Mouse (Mus musculus) MEL (cell line): ENCODE measurements at regions not wholly inside any gene's neighbourhood (a gene's known extent, or its start where the extent isn't known, plus 50 kb on each side); places are given as distances from the start of the nearest gene placed in this dataset.
A peak's percentile ranks its signal among the peaks of the same experiment; 100 is the strongest.

Experiments
- DNase-seq: peaks from one replicate; pipeline ENCODE4 v3.0.0; 2011; ENCODE audit warnings: low read depth, low spot score
- H3K27ac ChIP-seq: 2 replicates; pipeline ENCODE4 v1.5.1; 2012; ENCODE audit warnings: low read depth, mild to moderate bottlenecking, control low read depth, low read length, moderate library complexity; ENCODE audit not compliant: control insufficient read depth
- H3K27me3 ChIP-seq, 2 experiments: fragments of 150-350 bp in 1 of 2; sonication (generic) in 1 of 2; 2 replicates each; pipeline ENCODE4 v1.6.1; 2012; ENCODE audit warnings: low read length in 2 of 2, mild to moderate bottlenecking in 2 of 2, improper control_type of control experiment in 1 of 2, moderate library complexity in 1 of 2; ENCODE audit not compliant: insufficient read depth in 2 of 2, control insufficient read depth in 1 of 2
- H3K36me3 ChIP-seq, 2 experiments: 2 replicates each; pipeline ENCODE4 v1.6.1; 2012 to 2014; ENCODE audit warnings: low read length in 2 of 2, improper control_type of control experiment in 1 of 2, inconsistent platforms in 1 of 2, mild to moderate bottlenecking in 1 of 2; ENCODE audit not compliant: insufficient read depth in 2 of 2, control insufficient read depth in 1 of 2
- H3K4me1 ChIP-seq, 2 experiments: fragments of 150-350 bp in 1 of 2; sonication (generic) in 1 of 2; 2 replicates each; pipeline ENCODE4 v1.6.1; 2012; ENCODE audit warnings: low read length in 2 of 2, improper control_type of control experiment in 1 of 2, mild to moderate bottlenecking in 1 of 2; ENCODE audit not compliant: insufficient read depth in 2 of 2, control insufficient read depth in 1 of 2
- H3K4me3 ChIP-seq, 2 experiments: fragments of 150-350 bp in 1 of 2; sonication (generic) in 1 of 2; 2 replicates each; pipeline ENCODE4 v1.5.1; 2012; ENCODE audit warnings: low read depth in 2 of 2, low read length in 2 of 2, mild to moderate bottlenecking in 2 of 2, moderate library complexity in 2 of 2, control low read depth in 1 of 2, improper control_type of control experiment in 1 of 2; ENCODE audit not compliant: control insufficient read depth in 1 of 2, insufficient read depth in 1 of 2
- H3K79me2 ChIP-seq: 2 replicates; pipeline ENCODE4 v1.6.1; 2012; ENCODE audit warnings: mild to moderate bottlenecking, low read length, moderate library complexity; ENCODE audit not compliant: control insufficient read depth, poor library complexity, insufficient read depth
- H3K9ac ChIP-seq: 2 replicates; pipeline ENCODE4 v1.6.1; 2012; ENCODE audit warnings: low read depth, mild to moderate bottlenecking, control low read depth, low read length, moderate library complexity; ENCODE audit not compliant: control insufficient read depth, poor library complexity, severe bottlenecking
- H3K9me3 ChIP-seq: fragments of 150-350 bp; sonication (generic); replicated peaks from 2 replicates; pipeline ENCODE4 v1.6.1; 2012; ENCODE audit warnings: mild to moderate bottlenecking, low read length, improper control_type of control experiment, moderate library complexity; ENCODE audit not compliant: insufficient read depth
- BHLHE40 ChIP-seq: IDR thresholded peaks from 2 replicates; pipeline ENCODE4 v1.6.1; 2012; ENCODE audit warnings: low read depth, mild to moderate bottlenecking, inconsistent platforms, low read length, improper control_type of control experiment, borderline replicate concordance
- CHD1 ChIP-seq: IDR thresholded peaks from 2 replicates; pipeline ENCODE4 v1.6.1; 2012; ENCODE audit warnings: low read depth, mild to moderate bottlenecking, inconsistent platforms, low read length, improper control_type of control experiment
- GATA1 ChIP-seq: IDR thresholded peaks from 2 replicates; pipeline ENCODE4 v1.6.1; 2011; ENCODE audit warnings: low read depth, low read length, improper control_type of control experiment
- KAT2A ChIP-seq: conservative IDR thresholded peaks from 2 replicates; pipeline ENCODE4 v1.6.1; 2012; ENCODE audit warnings: low read depth, low read length, improper control_type of control experiment, inconsistent platforms
- MAX ChIP-seq: IDR thresholded peaks from 2 replicates; pipeline ENCODE4 v1.6.1; 2011; ENCODE audit warnings: low read length, improper control_type of control experiment
- MAZ ChIP-seq: IDR thresholded peaks from 2 replicates; pipeline ENCODE4 v1.6.1; 2012; ENCODE audit warnings: low read depth, mild to moderate bottlenecking, inconsistent platforms, low read length, improper control_type of control experiment
- MXI1 ChIP-seq: IDR thresholded peaks from 2 replicates; pipeline ENCODE4 v1.6.1; 2011; ENCODE audit warnings: mild to moderate bottlenecking, low read depth, low read length, improper control_type of control experiment
- MYB ChIP-seq: IDR thresholded peaks from 2 replicates; pipeline ENCODE4 v1.6.1; 2011; ENCODE audit warnings: mild to moderate bottlenecking, low read depth, low read length, improper control_type of control experiment
- NELFE ChIP-seq: IDR thresholded peaks from 2 replicates; pipeline ENCODE4 v1.6.1; 2011; ENCODE audit warnings: low read depth, low read length, improper control_type of control experiment
- NRF1 ChIP-seq: IDR thresholded peaks from 2 replicates; pipeline ENCODE4 v1.6.1; 2014; ENCODE audit warnings: low read depth, mild to moderate bottlenecking, inconsistent platforms, low read length, improper control_type of control experiment, moderate library complexity; ENCODE audit not compliant: poor library complexity, insufficient read depth, severe bottlenecking
- POLR2AphosphoS2 ChIP-seq: IDR thresholded peaks from 2 replicates; pipeline ENCODE4 v1.6.1; 2011; ENCODE audit warnings: low read length, improper control_type of control experiment
- RAD21 ChIP-seq: IDR thresholded peaks from 2 replicates; pipeline ENCODE4 v1.6.1; 2011; ENCODE audit warnings: mild to moderate bottlenecking, low read depth, low read length, improper control_type of control experiment
- SMC3 ChIP-seq: IDR thresholded peaks from 2 replicates; pipeline ENCODE4 v1.6.1; 2011; ENCODE audit warnings: low read depth, low read length, improper control_type of control experiment
- TCF12 ChIP-seq: IDR thresholded peaks from 2 replicates; pipeline ENCODE4 v1.6.1; 2014; ENCODE audit warnings: low read depth, mild to moderate bottlenecking, inconsistent platforms, low read length, improper control_type of control experiment, moderate library complexity
- USF1 ChIP-seq: IDR thresholded peaks from 2 replicates; pipeline ENCODE4 v1.6.1; 2014; ENCODE audit warnings: low read depth, mild to moderate bottlenecking, inconsistent platforms, low read length, improper control_type of control experiment, moderate library complexity
- USF2 ChIP-seq, 2 experiments: IDR thresholded peaks; 2 replicates each; pipeline ENCODE4 v1.6.1; 2011 to 2012; ENCODE audit warnings: improper control_type of control experiment in 2 of 2, low read length in 2 of 2, borderline replicate concordance in 1 of 2, inconsistent platforms in 1 of 2, low read depth in 1 of 2, mild to moderate bottlenecking in 1 of 2; ENCODE audit not compliant: insufficient read depth in 1 of 2
- ZKSCAN1 ChIP-seq: IDR thresholded peaks from 2 replicates; pipeline ENCODE4 v1.6.1; 2012; ENCODE audit warnings: low read depth, mild to moderate bottlenecking, inconsistent platforms, low read length, improper control_type of control experiment, moderate library complexity

- no peak for DNase-seq
- no peak overlapping the region for H3K9ac ChIP-seq
- no peaks in the 10 kb centered on the region for H3K9me3 ChIP-seq
- no peaks in the 10 kb centered on the region for H3K36me3 ChIP-seq
- H3K4me3 ChIP-seq, result peak overlapping the region in 1 of 2 experiments; percentile 54; a peak in 2 of 4 replicates
- H3K27me3 ChIP-seq, result no peaks in the 10 kb centered on the region
- TF ChIP-seq MXI1 (no peak), CHD1 (no peak), BHLHE40 (no peak), ZKSCAN1 (peak; percentile 86), USF1 (no peak), GATA1 (no peak)
- H3K79me2 ChIP-seq, result no peaks in the 10 kb centered on the region
- peaks cover 0 to 4% of the 10 kb centered on the region in 2 experiments; a peak in 1 of 4 replicates for H3K4me1 ChIP-seq
- H3K27ac ChIP-seq, result no peak overlapping the region
Observed at GRCm38 (mm10) chr19:56010766-56011165, 269.1 kb downstream of the Tcf7l2 start.

- Histone ChIP-seq H3K4me1 (peaks cover 0 to 4% of the 10 kb centered on the region in 2 experiments; a peak in 1 of 4 replicates), H3K4me3 (no peak overlapping the region), H3K27ac (no peak overlapping the region), H3K9ac (no peak overlapping the region), H3K79me2 (no peaks in the 10 kb centered on the region), H3K36me3 (no peaks in the 10 kb centered on the region)
- DNase-seq, result no peak
- TF ChIP-seq CHD1 (no peak), MAX (no peak), MYB (no peak), RAD21 (no peak), ZKSCAN1 (no peak), MAZ (no peak), SMC3 (no peak), NELFE (no peak), TCF12 (no peak), KAT2A (no peak), USF2 (IDR thresholded peaks at IDR 0.05; ENCODE audit: borderline replicate concordance in 1 of 2, insufficient read depth in 1 of 2, low read depth in 1 of 2, low read length in 2 of 2) (no peak), NRF1 (no peak), BHLHE40 (no peak), POLR2AphosphoS2 (no peak)
- TF ChIP-seq, all 39 proteins: peak for 0
- Histone ChIP-seq H3K27me3 (no peaks in the 10 kb centered on the region), H3K9me3 (no peaks in the 10 kb centered on the region)
Observed at GRCm38 (mm10) chr19:56011292-56011691, 269.7 kb downstream of the Tcf7l2 start.
